Mouse (Mus musculus) embryo, embryonic 9.5 days (tissue): ENCODE measurements around the gene Eif2b2.
A peak's percentile ranks its signal among the peaks of the same experiment; 100 is the strongest.

Source experiments
- DNase-seq: peaks from one replicate; pipeline ENCODE4 v3.0.0-alpha.2; 2017; ENCODE audit errors: extremely low spot score

Eif2b2 gene

GRCm38 (mm10) chr12:85193923-85194622 lies 25.2 kb upstream of the Eif2b2 start:
- no peak for DNase-seq

DNA sequence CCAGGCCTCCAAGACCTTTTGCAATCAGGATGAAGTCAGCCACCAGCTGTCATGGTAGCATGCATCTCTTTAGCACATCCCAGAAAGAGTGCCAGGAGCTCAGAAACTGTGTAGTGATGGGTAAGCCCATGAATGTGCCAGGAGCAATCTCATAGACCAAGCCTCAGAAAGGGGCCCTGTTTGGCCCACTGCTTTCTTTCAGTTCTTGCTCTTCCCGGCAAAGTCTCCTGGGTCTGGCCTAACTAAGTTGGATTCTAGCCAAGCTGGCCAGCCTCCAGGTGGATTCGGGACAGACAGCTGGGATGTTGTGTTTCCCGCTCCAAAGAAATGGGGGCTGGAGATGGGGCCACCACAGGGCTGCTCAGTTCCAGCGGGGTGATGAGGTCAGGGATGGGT lies 24.7 kb upstream of the Eif2b2 start:
- no peak for DNase-seq

DNA sequence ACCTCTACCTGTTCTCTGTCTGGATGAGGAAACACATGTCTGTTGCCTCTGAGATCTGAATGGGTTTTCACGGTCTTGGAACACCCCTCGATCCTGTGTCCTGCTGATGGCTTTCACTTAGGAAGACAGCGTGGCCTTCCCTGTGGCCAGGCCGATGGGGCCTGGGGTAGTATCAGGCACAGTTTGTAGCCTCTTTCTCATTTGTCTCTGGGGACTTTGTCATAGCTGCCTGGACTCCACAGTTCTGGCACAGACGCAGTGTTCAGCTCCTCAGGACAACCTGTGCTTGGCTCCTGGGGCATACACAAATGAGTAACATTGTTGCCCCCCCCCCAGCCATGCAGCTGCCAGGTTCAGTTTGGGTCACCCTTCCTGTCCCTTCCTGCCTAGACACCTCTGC lies 24.2 kb upstream of the Eif2b2 start:
- no peak for DNase-seq

DNA sequence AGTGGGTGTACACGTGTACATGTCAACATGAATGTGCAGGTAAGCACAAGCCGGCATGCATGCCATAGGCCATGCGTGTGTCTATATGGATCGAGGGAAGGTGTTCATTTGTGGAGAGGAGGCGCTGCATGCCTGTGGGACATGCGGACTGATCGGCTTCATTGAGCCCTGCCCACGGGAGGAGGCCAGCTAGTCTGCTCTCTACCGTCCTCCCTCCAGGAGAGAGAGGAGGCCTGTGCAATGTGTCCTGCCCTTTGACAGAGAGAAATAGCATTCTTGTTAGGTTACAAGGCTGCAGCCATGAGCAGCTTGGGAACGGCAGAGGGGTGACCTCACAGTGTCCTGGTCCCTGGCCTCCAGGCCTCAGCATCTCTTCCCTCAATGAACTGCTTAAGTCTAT lies 23.1 kb upstream of the Eif2b2 start:
- DNase-seq = no peak

- DNase-seq = no peak
Observed at GRCm38 (mm10) chr12:85197371-85197770, 21.9 kb upstream of the Eif2b2 start.

DNA sequence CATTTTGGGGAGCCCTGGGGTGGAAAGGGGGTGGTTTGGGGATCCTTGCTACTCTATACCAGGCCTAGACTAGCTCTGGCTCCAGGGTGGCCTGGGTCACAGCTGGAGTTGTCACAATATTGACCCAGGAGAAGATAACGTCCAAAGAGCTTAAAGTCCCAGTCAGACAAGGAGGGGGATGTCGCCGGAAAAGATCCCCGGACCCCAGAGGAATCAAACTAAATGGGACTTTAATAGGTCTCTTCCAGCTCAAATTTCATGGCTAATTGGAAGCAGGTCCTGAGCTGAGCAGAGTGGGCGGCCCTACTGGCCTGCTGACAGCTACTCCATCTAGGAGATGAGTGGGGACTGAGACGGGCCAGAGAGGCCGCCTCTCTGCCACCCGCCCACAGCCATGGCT lies 21.3 kb upstream of the Eif2b2 start:
- peak; percentile 55 for DNase-seq

- DNase-seq = no peak
Observed at GRCm38 (mm10) chr12:85199954-85200353, 19.3 kb upstream of the Eif2b2 start.

DNA sequence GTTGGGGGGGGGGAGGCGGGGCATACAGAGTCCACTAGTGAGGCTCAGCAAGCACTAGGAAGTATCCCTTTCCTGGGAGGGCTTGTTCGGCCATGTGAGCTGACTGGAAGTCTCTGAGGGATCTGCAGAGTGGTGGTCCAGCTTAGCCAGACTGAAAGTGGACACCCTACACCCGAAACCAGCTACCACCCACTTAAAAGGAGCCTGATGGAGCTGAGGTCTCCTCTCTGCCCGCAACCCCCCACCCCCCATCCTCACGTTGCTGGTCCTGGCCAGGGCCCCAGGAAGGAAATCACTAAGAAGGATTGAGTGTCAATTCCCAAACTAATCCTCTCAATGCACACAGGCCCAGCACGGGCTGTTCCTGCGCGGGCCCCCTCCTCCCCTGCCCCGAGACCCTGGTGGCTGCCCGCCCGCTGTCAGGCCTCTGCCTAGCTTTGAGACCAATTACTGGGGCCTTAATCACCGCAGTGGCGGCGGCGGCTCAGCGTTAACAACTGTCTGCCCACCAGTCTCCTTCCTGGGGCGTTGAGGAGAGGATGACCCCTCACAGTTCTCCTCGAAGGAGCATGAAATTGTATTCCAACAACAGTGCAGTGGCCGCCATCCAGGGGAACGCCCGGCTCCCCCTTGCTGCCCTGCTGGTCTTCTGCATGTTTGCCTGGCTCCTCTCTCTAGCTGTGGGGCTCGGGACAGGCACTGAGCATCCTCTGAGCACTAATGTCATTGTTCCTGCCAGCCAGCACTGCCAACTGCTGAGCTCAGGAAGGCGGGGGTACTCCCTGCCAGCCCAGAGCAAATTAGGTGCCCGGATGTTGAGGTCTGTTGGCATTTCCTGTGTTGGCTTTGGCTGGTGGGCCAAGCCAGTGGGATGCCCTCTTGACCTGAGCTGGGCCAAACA lies 18.1 kb upstream of the Eif2b2 start:
- peak; percentile 35 for DNase-seq

GRCm38 (mm10) chr12:85201830-85202147 lies 17.5 kb upstream of the Eif2b2 start:
- no peak for DNase-seq

GRCm38 (mm10) chr12:85202191-85202590 lies 17.1 kb upstream of the Eif2b2 start:
- DNase-seq = no peak

DNA sequence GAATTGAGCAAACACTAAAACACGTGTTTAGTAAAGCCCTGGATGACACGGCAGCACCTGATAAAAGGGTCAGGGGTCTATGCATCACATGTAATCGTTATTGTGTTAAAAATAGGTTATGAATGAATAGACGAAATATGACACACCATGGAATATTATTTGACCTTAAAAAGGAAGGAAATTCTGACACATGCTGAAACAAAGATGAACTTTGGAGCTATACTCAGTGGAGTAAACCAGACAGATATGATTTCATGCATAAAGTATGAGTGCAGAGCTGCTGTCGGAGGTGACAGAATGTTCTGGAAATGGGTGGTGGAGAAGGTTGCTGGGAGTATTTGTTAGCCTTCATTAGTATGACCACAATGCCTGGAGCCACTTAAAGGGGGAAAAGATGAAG lies 15.6 kb upstream of the Eif2b2 start:
- no peak for DNase-seq

GRCm38 (mm10) chr12:85204105-85204504 lies 15.2 kb upstream of the Eif2b2 start:
- DNase-seq = no peak

DNA sequence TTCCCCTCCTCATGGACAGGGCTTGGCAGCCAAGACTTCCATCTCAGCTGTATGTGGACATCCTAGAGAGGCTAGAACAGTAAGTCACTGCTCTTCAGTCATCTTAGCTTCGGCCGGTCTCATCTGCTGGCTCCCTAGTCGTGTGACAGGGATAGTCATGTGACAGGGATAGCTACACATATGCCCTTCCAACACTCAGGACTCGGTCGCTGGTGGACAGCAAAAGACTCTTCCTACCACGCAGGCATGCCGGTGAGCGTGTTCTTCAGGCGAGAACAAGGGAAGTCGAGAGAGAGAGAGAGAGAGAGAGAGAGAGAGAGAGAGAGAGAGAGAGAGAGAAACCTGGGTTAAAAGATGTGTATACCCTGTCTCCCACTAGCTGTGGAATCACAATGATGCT lies 13.9 kb upstream of the Eif2b2 start:
- no peak for DNase-seq

GRCm38 (mm10) chr12:85208687-85209199 lies 10.5 kb upstream of the Eif2b2 start:
- no peak for DNase-seq

DNA sequence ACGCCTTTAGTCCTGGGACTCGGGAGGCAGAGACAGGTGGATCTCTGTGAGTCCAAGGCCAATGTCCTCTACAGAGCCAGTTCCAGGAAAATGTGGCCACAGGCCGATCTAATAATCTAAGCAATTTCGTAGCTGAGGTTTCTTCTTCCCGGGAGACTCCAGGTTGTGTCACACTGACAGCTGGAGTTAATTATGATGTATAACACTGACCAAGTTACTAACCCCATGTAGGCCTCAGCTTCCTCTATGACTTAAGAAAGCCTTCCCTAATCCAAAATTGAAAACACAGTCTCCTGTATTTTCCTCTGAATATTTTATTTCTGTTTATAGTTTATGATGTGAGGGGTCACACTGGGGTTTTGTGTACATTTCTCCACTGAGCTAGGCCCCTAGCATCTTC lies 4.2 kb upstream of the Eif2b2 start:
- no peak for DNase-seq

DNA sequence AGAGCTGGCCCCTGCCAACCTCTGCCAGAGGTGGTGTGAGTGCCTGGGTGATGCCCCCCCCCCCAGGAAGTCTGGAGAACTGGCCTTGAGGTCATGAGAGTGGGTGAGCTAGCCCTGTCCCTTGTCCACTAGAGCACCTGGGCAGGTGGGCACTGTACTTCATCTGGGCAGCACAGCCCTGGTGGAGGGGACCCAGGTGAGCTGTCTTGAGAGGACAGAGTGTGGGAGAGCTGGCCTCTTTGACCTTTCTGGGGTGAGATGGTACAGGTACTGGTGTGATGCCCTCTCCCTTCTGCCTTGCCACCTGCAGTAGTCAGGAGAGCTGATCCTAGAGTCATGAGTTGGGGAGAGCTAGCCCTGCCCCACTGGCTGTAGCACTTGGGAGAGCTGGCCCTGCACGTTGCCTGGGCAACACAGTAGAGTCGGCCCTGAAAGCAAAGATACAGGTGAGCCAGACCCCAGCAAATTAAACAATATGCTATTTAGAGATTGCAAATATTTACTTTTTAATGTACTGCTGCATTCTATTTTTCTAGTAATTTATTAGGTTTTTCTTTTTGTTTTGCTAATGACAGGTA lies 1.5 kb upstream of the Eif2b2 start:
- no peak for DNase-seq

DNA sequence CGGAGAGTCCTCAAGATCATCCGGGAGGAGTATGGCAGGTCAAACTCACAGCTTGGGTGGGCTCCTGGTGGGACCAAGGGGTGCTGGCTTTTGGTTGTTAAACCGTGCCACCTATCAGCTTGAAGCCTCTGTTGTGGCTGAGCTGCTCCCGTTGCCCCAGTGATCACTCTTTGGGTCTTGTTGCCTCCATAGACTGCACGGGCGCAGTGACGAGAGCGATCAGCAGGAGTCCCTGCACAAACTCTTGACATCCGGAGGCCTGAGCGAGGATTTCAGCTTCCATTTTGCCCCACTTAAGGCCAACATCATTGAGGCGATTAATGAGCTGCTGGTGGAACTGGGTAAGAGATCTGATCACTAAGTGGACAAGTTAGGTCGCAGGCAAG lies 617 bp downstream of the Eif2b2 start:
- no peak for DNase-seq

DNA sequence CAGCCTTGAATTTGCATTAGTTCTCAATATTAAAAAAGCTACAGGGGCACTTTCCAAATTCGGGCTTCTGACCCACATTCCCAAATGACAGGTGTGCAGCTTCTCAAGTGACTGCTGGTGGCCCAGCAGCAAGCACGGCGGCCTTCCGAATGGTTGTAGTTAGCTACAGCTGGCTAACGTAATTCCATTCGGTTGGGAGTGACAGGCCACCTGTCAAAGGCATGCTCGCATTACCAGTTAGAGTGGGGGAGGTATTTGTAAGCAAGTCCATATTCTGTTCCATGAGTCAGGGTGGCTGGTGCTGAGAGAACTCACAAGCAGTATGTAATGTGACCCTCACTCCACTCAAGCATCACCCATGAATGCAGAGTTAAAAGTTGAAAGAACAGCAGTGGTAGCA lies 7.9 kb downstream of the Eif2b2 start:
- DNase-seq = no peak

GRCm38 (mm10) chr12:85227876-85228599 lies 8.8 kb downstream of the Eif2b2 start:
- DNase-seq = no peak

- DNase-seq = no peak
Observed at GRCm38 (mm10) chr12:85233376-85234358, 14.4 kb downstream of the Eif2b2 start.

DNA sequence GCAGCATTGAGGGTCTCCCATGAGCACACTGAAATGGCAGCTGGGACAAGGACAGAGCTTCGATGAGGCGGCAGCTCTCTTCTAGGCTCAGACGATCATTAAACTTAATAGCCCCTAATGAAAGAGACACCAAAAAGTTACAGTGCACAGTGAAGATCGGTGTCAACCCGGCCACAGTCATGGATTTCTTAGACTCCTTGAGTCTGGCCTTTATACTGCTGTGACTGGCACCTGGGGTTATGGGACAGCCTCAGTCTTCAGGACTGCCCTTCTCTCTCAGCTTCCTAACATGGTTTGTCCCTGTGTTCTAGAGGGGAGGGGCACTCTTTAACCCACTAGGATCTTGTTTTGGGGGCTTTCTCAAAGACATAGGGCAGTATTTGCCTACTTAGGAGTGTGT lies 18.3 kb downstream of the Eif2b2 start:
- DNase-seq = no peak
